Mouse (Mus musculus): ENCODE results near the gene Mlxipl. TPM values are rescaled to one million over a fixed set of nuclear protein-coding genes. Genes with fewer than 3 reads are reported as not detected.

Mlxipl gene
- polyA plus RNA-seq, 1 experiment from 2014 or later = 0.76 TPM

GRCm38 (mm10) chr5:135168063-135169062 is 78.7 kb downstream of the Mlxipl start, which contains the start of gene Bcl7b:
Gene Bcl7b, plus strand, starts transcription at chr5:135168283.
- H3K27ac ChIP-seq (ENCODE audit: low read length) = peak within 1 kb of the TSS; percentile 99
- H3K36me3 ChIP-seq (ENCODE audit: control insufficient read depth, insufficient read depth) = peaks cover 9% of the 10 kb centered on the region
- peak within 1 kb of the TSS; percentile 97 for H3K9ac ChIP-seq (replicated peaks; ENCODE audit: low read depth, low read length)
- whole genome bisulfite sequencing = 2% methylated on average over 85 of the region's 95 CpGs
- peak within 1 kb of the TSS; percentile 97 for H3K4me2 ChIP-seq (ENCODE audit: low read length)
- H3K4me1 ChIP-seq (replicated peaks; ENCODE audit: control insufficient read depth, insufficient read depth, low read length) = peaks cover 12% of the 10 kb centered on the region
- ATAC-seq = peak; percentile 99
- H3K9me3 ChIP-seq (ENCODE audit: control insufficient read depth, low read length) = no peaks in the 10 kb centered on the region
- no peaks in the 10 kb centered on the region for H3K27me3 ChIP-seq (replicated peaks; ENCODE audit: control insufficient read depth, insufficient read depth, low read length)
- H3K4me3 ChIP-seq (replicated peaks; ENCODE audit: low read length) = peak within 1 kb of the TSS; percentile 80

- peak overlapping the region; percentile 97 for H3K4me2 ChIP-seq (ENCODE audit: low read length)
- H3K27me3 ChIP-seq (replicated peaks; ENCODE audit: control insufficient read depth, insufficient read depth, low read length) = no peaks in the 10 kb centered on the region
- no peak for ATAC-seq
- H3K4me3 ChIP-seq (replicated peaks; ENCODE audit: low read length) = peak overlapping the region; percentile 80
- WGBS = 94% methylated on average over 5 of the region's 5 CpGs
- peaks cover 12% of the 10 kb centered on the region for H3K4me1 ChIP-seq (replicated peaks; ENCODE audit: control insufficient read depth, insufficient read depth, low read length)
- H3K36me3 ChIP-seq (ENCODE audit: control insufficient read depth, insufficient read depth) = peaks cover 11% of the 10 kb centered on the region
- no peaks in the 10 kb centered on the region for H3K9me3 ChIP-seq (ENCODE audit: control insufficient read depth, low read length)
- peak overlapping the region; percentile 97 for H3K9ac ChIP-seq (replicated peaks; ENCODE audit: low read depth, low read length)
- H3K27ac ChIP-seq (ENCODE audit: low read length) = no peak overlapping the region
Measured at GRCm38 (mm10) chr5:135169479-135169878, 79.8 kb downstream of the Mlxipl start.

GRCm38 (mm10) chr5:135171688-135172220 is 82.1 kb downstream of the Mlxipl start:
- H3K4me2 ChIP-seq (ENCODE audit: low read length) = no peak overlapping the region
- no peak overlapping the region for H3K4me3 ChIP-seq (replicated peaks; ENCODE audit: low read length)
- no peak overlapping the region for H3K27ac ChIP-seq (ENCODE audit: low read length)
- 95% methylated on average over 6 of the region's 6 CpGs for WGBS
- peaks cover 11% of the 10 kb centered on the region for H3K36me3 ChIP-seq (ENCODE audit: control insufficient read depth, insufficient read depth)
- no peaks in the 10 kb centered on the region for H3K9me3 ChIP-seq (ENCODE audit: control insufficient read depth, low read length)
- no peak for ATAC-seq
- no peak overlapping the region for H3K9ac ChIP-seq (replicated peaks; ENCODE audit: low read depth, low read length)
- no peaks in the 10 kb centered on the region for H3K27me3 ChIP-seq (replicated peaks; ENCODE audit: control insufficient read depth, insufficient read depth, low read length)
- peaks cover 12% of the 10 kb centered on the region for H3K4me1 ChIP-seq (replicated peaks; ENCODE audit: control insufficient read depth, insufficient read depth, low read length)

GRCm38 (mm10) chr5:135172986-135173385 is 83.3 kb downstream of the Mlxipl start:
- Histone ChIP-seq H3K27ac (ENCODE audit: low read length) (no peak overlapping the region), H3K4me1 (replicated peaks; ENCODE audit: control insufficient read depth, insufficient read depth, low read length) (peaks cover 12% of the 10 kb centered on the region), H3K4me2 (ENCODE audit: low read length) (no peak overlapping the region), H3K36me3 (ENCODE audit: control insufficient read depth, insufficient read depth) (peaks cover 18% of the 10 kb centered on the region), H3K27me3 (replicated peaks; ENCODE audit: control insufficient read depth, insufficient read depth, low read length) (no peaks in the 10 kb centered on the region), H3K4me3 (replicated peaks; ENCODE audit: low read length) (no peak overlapping the region), H3K9me3 (ENCODE audit: control insufficient read depth, low read length) (no peaks in the 10 kb centered on the region), H3K9ac (replicated peaks; ENCODE audit: low read depth, low read length) (no peak overlapping the region)
- 95% methylated on average over 5 of the region's 5 CpGs for WGBS
- ATAC-seq = no peak

GRCm38 (mm10) chr5:135175086-135175485 is 85.4 kb downstream of the Mlxipl start:
- peaks cover 22% of the 10 kb centered on the region for H3K36me3 ChIP-seq (ENCODE audit: control insufficient read depth, insufficient read depth)
- H3K4me2 ChIP-seq (ENCODE audit: low read length) = no peak overlapping the region
- no peaks in the 10 kb centered on the region for H3K9me3 ChIP-seq (ENCODE audit: control insufficient read depth, low read length)
- no peak overlapping the region for H3K4me3 ChIP-seq (replicated peaks; ENCODE audit: low read length)
- H3K27me3 ChIP-seq (replicated peaks; ENCODE audit: control insufficient read depth, insufficient read depth, low read length) = no peaks in the 10 kb centered on the region
- H3K9ac ChIP-seq (replicated peaks; ENCODE audit: low read depth, low read length) = no peak overlapping the region
- no peak overlapping the region for H3K27ac ChIP-seq (ENCODE audit: low read length)
- peaks cover 2% of the 10 kb centered on the region; the same call in 1 of the 2 replicates for H3K4me1 ChIP-seq (replicated peaks; ENCODE audit: control insufficient read depth, insufficient read depth, low read length)
- ATAC-seq = no peak

GRCm38 (mm10) chr5:135178523-135178922 is 88.8 kb downstream of the Mlxipl start:
- H3K4me1 ChIP-seq (replicated peaks; ENCODE audit: control insufficient read depth, insufficient read depth, low read length) = no peaks in the 10 kb centered on the region
- H3K9me3 ChIP-seq (ENCODE audit: control insufficient read depth, low read length) = no peaks in the 10 kb centered on the region
- no peak overlapping the region for H3K9ac ChIP-seq (replicated peaks; ENCODE audit: low read depth, low read length)
- no peaks in the 10 kb centered on the region for H3K27me3 ChIP-seq (replicated peaks; ENCODE audit: control insufficient read depth, insufficient read depth, low read length)
- no peak overlapping the region for H3K4me2 ChIP-seq (ENCODE audit: low read length)
- H3K4me3 ChIP-seq (replicated peaks; ENCODE audit: low read length) = no peak overlapping the region
- no peak overlapping the region for H3K27ac ChIP-seq (ENCODE audit: low read length)
- 76% methylated on average over 3 of the region's 3 CpGs for WGBS
- ATAC-seq = no peak
- peaks cover 25% of the 10 kb centered on the region for H3K36me3 ChIP-seq (ENCODE audit: control insufficient read depth, insufficient read depth)

- H3K9ac ChIP-seq (replicated peaks; ENCODE audit: low read depth, low read length) = no peak overlapping the region
- H3K4me1 ChIP-seq (replicated peaks; ENCODE audit: control insufficient read depth, insufficient read depth, low read length) = no peaks in the 10 kb centered on the region
- no peak overlapping the region for H3K4me2 ChIP-seq (ENCODE audit: low read length)
- no peaks in the 10 kb centered on the region for H3K27me3 ChIP-seq (replicated peaks; ENCODE audit: control insufficient read depth, insufficient read depth, low read length)
- WGBS = 88% methylated on average over 4 of the region's 4 CpGs
- peaks cover 23% of the 10 kb centered on the region for H3K36me3 ChIP-seq (ENCODE audit: control insufficient read depth, insufficient read depth)
- no peaks in the 10 kb centered on the region for H3K9me3 ChIP-seq (ENCODE audit: control insufficient read depth, low read length)
- no peak overlapping the region for H3K27ac ChIP-seq (ENCODE audit: low read length)
- no peak for ATAC-seq
- no peak overlapping the region for H3K4me3 ChIP-seq (replicated peaks; ENCODE audit: low read length)
Measured at GRCm38 (mm10) chr5:135178996-135179395, 89.3 kb downstream of the Mlxipl start.

- H3K36me3 ChIP-seq (ENCODE audit: control insufficient read depth, insufficient read depth) = peaks cover 23% of the 10 kb centered on the region
Measured at GRCm38 (mm10) chr5:135179616-135180015, 89.9 kb downstream of the Mlxipl start.

GRCm38 (mm10) chr5:135180796-135181195 is 91.1 kb downstream of the Mlxipl start:
- H3K4me1 ChIP-seq (replicated peaks; ENCODE audit: control insufficient read depth, insufficient read depth, low read length) = no peaks in the 10 kb centered on the region
- 96% methylated on average over 14 of the region's 14 CpGs for WGBS
- H3K9me3 ChIP-seq (ENCODE audit: control insufficient read depth, low read length) = peaks cover 5% of the 10 kb centered on the region
- H3K36me3 ChIP-seq (ENCODE audit: control insufficient read depth, insufficient read depth) = peaks cover 23% of the 10 kb centered on the region
- no peak overlapping the region for H3K27ac ChIP-seq (ENCODE audit: low read length)
- no peak overlapping the region for H3K4me3 ChIP-seq (replicated peaks; ENCODE audit: low read length)
- ATAC-seq = no peak
- no peak overlapping the region for H3K4me2 ChIP-seq (ENCODE audit: low read length)
- no peak overlapping the region for H3K9ac ChIP-seq (replicated peaks; ENCODE audit: low read depth, low read length)
- H3K27me3 ChIP-seq (replicated peaks; ENCODE audit: control insufficient read depth, insufficient read depth, low read length) = no peaks in the 10 kb centered on the region

More at GRCm38 (mm10) chr5:135179616-135180015, 89.9 kb downstream of the Mlxipl start:
- no peak for ATAC-seq
- Histone ChIP-seq H3K4me2 (ENCODE audit: low read length) (no peak overlapping the region), H3K4me1 (replicated peaks; ENCODE audit: control insufficient read depth, insufficient read depth, low read length) (no peaks in the 10 kb centered on the region), H3K4me3 (replicated peaks; ENCODE audit: low read length) (no peak overlapping the region), H3K9me3 (ENCODE audit: control insufficient read depth, low read length) (peaks cover 2% of the 10 kb centered on the region), H3K9ac (replicated peaks; ENCODE audit: low read depth, low read length) (no peak overlapping the region), H3K27ac (ENCODE audit: low read length) (no peak overlapping the region), H3K27me3 (replicated peaks; ENCODE audit: control insufficient read depth, insufficient read depth, low read length) (no peaks in the 10 kb centered on the region)
- WGBS = 97% methylated on average over 7 of the region's 7 CpGs
